Mouse (Mus musculus): ENCODE results near the gene Slc6a20a. TPM values are rescaled to one million over a fixed set of nuclear protein-coding genes. Genes with fewer than 3 reads are reported as not detected.
"Not testable (repeated sequence)": the region's sequence is repeated elsewhere in the genome, so short reads cannot be mapped to it uniquely, and the experiment has no call there.

Slc6a20a gene
- polyA plus RNA-seq, 1 experiment from 2014 or later: 3.8 TPM

DNA sequence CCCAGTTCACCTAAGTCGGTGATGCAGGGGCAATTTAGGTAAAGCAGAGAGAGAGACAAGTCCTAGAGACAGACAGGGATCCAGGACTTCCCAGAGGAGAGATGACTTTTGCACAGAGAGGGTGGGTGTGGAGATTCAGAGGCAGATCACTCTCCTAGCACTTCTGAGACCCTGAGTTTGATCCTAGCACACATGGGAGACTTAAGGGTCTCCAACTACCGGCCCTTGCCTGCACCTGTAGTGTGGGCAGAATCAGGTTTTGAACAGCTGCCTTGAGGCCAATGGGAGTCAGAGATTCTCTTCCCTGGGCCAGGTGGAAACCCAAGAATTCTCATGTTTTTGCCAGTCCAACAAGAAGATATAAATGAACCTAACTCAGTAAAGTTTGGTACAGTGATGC, 513 bp upstream of the Slc6a20a start:
- Histone ChIP-seq H3K4me1 (peaks cover 8% of the 10 kb centered on the region), H3K4me2 (peak overlapping the region; percentile 76), H3K27ac (no peak overlapping the region), H3K9ac (no peak overlapping the region), H3K27me3 (replicated peaks) (peaks cover 28% of the 10 kb centered on the region), H3K36me3 (no peaks in the 10 kb centered on the region), H3K4me3 (replicated peaks) (peak overlapping the region; percentile 45; the same call in 1 of the 2 replicates), H3K9me3 (no peaks in the 10 kb centered on the region)
- 23% methylated on average over 2 of the region's 2 CpGs for WGBS
- no peak for ATAC-seq (ENCODE audit: insufficient read depth, low FRiP score, low read depth)

- no peaks in the 10 kb centered on the region for H3K36me3 ChIP-seq
- ATAC-seq (ENCODE audit: insufficient read depth, low FRiP score, low read depth): no peak
- H3K4me3 ChIP-seq (replicated peaks): no peak overlapping the region
- H3K4me2 ChIP-seq: no peak overlapping the region
- no peak overlapping the region for H3K9ac ChIP-seq
- no peaks in the 10 kb centered on the region for H3K27me3 ChIP-seq (replicated peaks)
- H3K4me1 ChIP-seq: no peaks in the 10 kb centered on the region
- H3K27ac ChIP-seq: no peak overlapping the region
- H3K9me3 ChIP-seq: no peaks in the 10 kb centered on the region
- 50% methylated on average over 5 of the region's 5 CpGs for WGBS
Measured at GRCm38 (mm10) chr9:123665645-123666044, 13.0 kb downstream of the Slc6a20a start.

GRCm38 (mm10) chr9:123659986-123660676, 18.6 kb downstream of the Slc6a20a start:
- not testable (repeated sequence) for H3K4me2 ChIP-seq; H3K4me1 ChIP-seq; H3K9ac ChIP-seq; H3K4me3 ChIP-seq (replicated peaks); ATAC-seq (ENCODE audit: insufficient read depth, low FRiP score, low read depth); H3K9me3 ChIP-seq; H3K27me3 ChIP-seq (replicated peaks); H3K36me3 ChIP-seq; H3K27ac ChIP-seq
- 81% methylated on average over 18 of the region's 18 CpGs for WGBS

GRCm38 (mm10) chr9:123658981-123659380, 19.7 kb downstream of the Slc6a20a start:
- H3K4me3 ChIP-seq (replicated peaks): no peak overlapping the region
- no peak overlapping the region for H3K4me2 ChIP-seq
- H3K4me1 ChIP-seq: no peaks in the 10 kb centered on the region
- H3K9ac ChIP-seq: no peak overlapping the region
- H3K36me3 ChIP-seq: no peaks in the 10 kb centered on the region
- no peaks in the 10 kb centered on the region for H3K27me3 ChIP-seq (replicated peaks)
- H3K9me3 ChIP-seq: no peaks in the 10 kb centered on the region
- no peak for ATAC-seq (ENCODE audit: insufficient read depth, low FRiP score, low read depth)
- no peak overlapping the region for H3K27ac ChIP-seq

GRCm38 (mm10) chr9:123657457-123657856, 21.2 kb downstream of the Slc6a20a start:
- no peak for ATAC-seq (ENCODE audit: insufficient read depth, low FRiP score, low read depth)
- no peak overlapping the region for H3K9ac ChIP-seq
- H3K36me3 ChIP-seq: no peaks in the 10 kb centered on the region
- 83% methylated on average over 3 of the region's 3 CpGs for WGBS
- no peaks in the 10 kb centered on the region for H3K4me1 ChIP-seq
- H3K4me3 ChIP-seq (replicated peaks): no peak overlapping the region
- no peaks in the 10 kb centered on the region for H3K27me3 ChIP-seq (replicated peaks)
- no peaks in the 10 kb centered on the region for H3K9me3 ChIP-seq
- H3K27ac ChIP-seq: no peak overlapping the region
- no peak overlapping the region for H3K4me2 ChIP-seq

GRCm38 (mm10) chr9:123651369-123651768, 27.3 kb downstream of the Slc6a20a start:
- H3K9ac ChIP-seq: no peak overlapping the region
- H3K27me3 ChIP-seq (replicated peaks): no peaks in the 10 kb centered on the region
- H3K9me3 ChIP-seq: no peaks in the 10 kb centered on the region
- WGBS: 43% methylated on average over 4 of the region's 4 CpGs
- H3K4me1 ChIP-seq: no peaks in the 10 kb centered on the region
- H3K4me3 ChIP-seq (replicated peaks): no peak overlapping the region
- H3K27ac ChIP-seq: no peak overlapping the region
- no peaks in the 10 kb centered on the region for H3K36me3 ChIP-seq
- peak; percentile 78 for ATAC-seq (ENCODE audit: insufficient read depth, low FRiP score, low read depth)
- H3K4me2 ChIP-seq: no peak overlapping the region

- H3K4me1 ChIP-seq: no peaks in the 10 kb centered on the region
- no peak overlapping the region for H3K9ac ChIP-seq
- no peak overlapping the region for H3K4me2 ChIP-seq
- H3K27me3 ChIP-seq (replicated peaks): no peaks in the 10 kb centered on the region
- 79% methylated on average over 2 of the region's 2 CpGs for WGBS
- H3K36me3 ChIP-seq: no peaks in the 10 kb centered on the region
- H3K27ac ChIP-seq: no peak overlapping the region
- no peak for ATAC-seq (ENCODE audit: insufficient read depth, low FRiP score, low read depth)
- H3K9me3 ChIP-seq: no peaks in the 10 kb centered on the region
- no peak overlapping the region for H3K4me3 ChIP-seq (replicated peaks)
Measured at GRCm38 (mm10) chr9:123649785-123650511, 28.7 kb downstream of the Slc6a20a start.

DNA sequence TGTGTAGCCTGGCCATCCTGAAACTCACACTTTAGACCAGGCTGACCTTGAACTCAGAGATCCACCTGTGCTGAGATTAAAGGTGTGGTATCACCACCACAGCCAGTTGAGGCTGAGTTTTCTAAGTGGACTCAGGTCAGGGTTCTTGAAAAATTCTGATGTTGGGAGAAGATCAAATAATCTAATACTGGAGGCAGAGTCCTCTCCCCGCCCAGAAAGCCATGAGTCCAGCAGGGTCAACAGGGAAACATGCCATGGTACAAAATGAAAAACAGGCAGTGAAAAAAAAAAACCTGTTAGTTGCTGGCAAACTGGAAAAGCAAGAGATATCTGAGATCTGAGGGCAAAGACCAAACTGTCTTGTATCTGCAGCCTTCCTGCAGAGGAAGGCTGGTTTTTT, 38.6 kb downstream of the Slc6a20a start:
- ATAC-seq (ENCODE audit: insufficient read depth, low FRiP score, low read depth): no peak
- 75% methylated on average over 1 of the region's 1 CpGs for WGBS
- Histone ChIP-seq H3K27me3 (replicated peaks) (no peaks in the 10 kb centered on the region), H3K4me2 (no peak overlapping the region), H3K36me3 (no peaks in the 10 kb centered on the region), H3K4me3 (replicated peaks) (no peak overlapping the region), H3K4me1 (no peaks in the 10 kb centered on the region), H3K9me3 (no peaks in the 10 kb centered on the region), H3K9ac (no peak overlapping the region), H3K27ac (no peak overlapping the region)

DNA sequence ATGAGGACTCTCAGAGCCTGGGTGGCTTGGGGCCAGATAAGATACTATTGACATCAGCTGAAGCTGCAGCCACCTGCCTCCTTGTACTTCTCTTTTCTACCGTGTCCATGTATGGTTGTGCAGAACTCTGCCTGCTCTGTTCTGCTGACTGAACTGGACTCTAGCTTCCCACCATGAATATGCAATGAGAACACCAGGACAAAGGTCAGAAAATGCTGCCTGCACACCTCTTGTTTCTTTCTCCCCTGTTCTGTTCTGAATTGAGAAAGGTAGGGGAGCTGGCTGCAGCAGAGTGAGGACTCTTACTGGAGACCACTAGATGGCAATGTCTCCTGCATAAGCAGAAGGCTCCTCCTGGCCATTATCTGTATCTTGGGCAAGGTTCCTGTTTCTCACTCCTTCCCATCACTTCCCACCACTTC, 40.0 kb downstream of the Slc6a20a start:
- Histone ChIP-seq H3K4me3 (replicated peaks) (no peak overlapping the region), H3K4me2 (no peak overlapping the region), H3K9me3 (no peaks in the 10 kb centered on the region), H3K27me3 (replicated peaks) (no peaks in the 10 kb centered on the region), H3K27ac (no peak overlapping the region), H3K9ac (no peak overlapping the region), H3K4me1 (no peaks in the 10 kb centered on the region), H3K36me3 (no peaks in the 10 kb centered on the region)
- WGBS: 55% methylated on average over 1 of the region's 1 CpGs
- 0 out of 2 replicates have a peak, but pooled peaks have one; percentile 39 for ATAC-seq (ENCODE audit: insufficient read depth, low FRiP score, low read depth)

- ATAC-seq (ENCODE audit: insufficient read depth, low FRiP score, low read depth): no peak
- no peaks in the 10 kb centered on the region for H3K27me3 ChIP-seq (replicated peaks)
- no peak overlapping the region for H3K4me3 ChIP-seq (replicated peaks)
- H3K9ac ChIP-seq: no peak overlapping the region
- no peaks in the 10 kb centered on the region for H3K36me3 ChIP-seq
- H3K4me1 ChIP-seq: no peaks in the 10 kb centered on the region
- no peak overlapping the region for H3K4me2 ChIP-seq
- H3K9me3 ChIP-seq: no peaks in the 10 kb centered on the region
- H3K27ac ChIP-seq: no peak overlapping the region
Measured at GRCm38 (mm10) chr9:123638231-123638630, 40.5 kb downstream of the Slc6a20a start.

- no peak overlapping the region for H3K27ac ChIP-seq
- H3K9me3 ChIP-seq: no peaks in the 10 kb centered on the region
- H3K9ac ChIP-seq: no peak overlapping the region
- no peaks in the 10 kb centered on the region for H3K4me1 ChIP-seq
- no peaks in the 10 kb centered on the region for H3K36me3 ChIP-seq
- no peak overlapping the region for H3K4me2 ChIP-seq
- 67% methylated on average over 5 of the region's 5 CpGs for WGBS
- no peak for ATAC-seq (ENCODE audit: insufficient read depth, low FRiP score, low read depth)
- no peaks in the 10 kb centered on the region for H3K27me3 ChIP-seq (replicated peaks)
- no peak overlapping the region for H3K4me3 ChIP-seq (replicated peaks)
Measured at GRCm38 (mm10) chr9:123636771-123637170, 41.9 kb downstream of the Slc6a20a start.

DNA sequence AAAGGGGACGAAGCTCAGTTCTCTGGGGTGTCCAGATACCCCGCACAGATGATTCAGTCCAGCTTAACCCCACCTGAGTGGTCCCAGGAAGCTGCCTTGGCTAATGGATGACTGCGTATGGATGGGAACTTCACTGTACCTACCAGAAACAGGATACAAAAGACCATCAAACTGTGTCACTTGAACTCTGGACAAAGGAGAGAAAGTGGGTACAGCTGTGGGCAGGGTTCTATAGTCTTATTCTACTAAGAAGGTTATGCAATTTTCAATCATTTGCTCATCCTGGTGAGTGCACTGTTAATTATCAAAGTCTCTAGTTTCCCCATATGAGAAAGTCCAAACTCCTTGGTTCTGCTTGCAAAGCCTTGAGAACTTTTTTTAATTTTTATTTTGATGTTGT, 45.7 kb downstream of the Slc6a20a start:
- 83% methylated on average over 3 of the region's 3 CpGs for WGBS
- ATAC-seq (ENCODE audit: insufficient read depth, low FRiP score, low read depth): no peak

More for the DNA sequence above, 45.7 kb downstream of the Slc6a20a start:
- H3K4me2 ChIP-seq: no peak overlapping the region
- no peaks in the 10 kb centered on the region for H3K36me3 ChIP-seq
- no peak overlapping the region for H3K4me3 ChIP-seq (replicated peaks)
- H3K4me1 ChIP-seq: no peaks in the 10 kb centered on the region
- H3K9me3 ChIP-seq: no peaks in the 10 kb centered on the region
- H3K27me3 ChIP-seq (replicated peaks): no peaks in the 10 kb centered on the region
- H3K27ac ChIP-seq: no peak overlapping the region
- no peak overlapping the region for H3K9ac ChIP-seq
